15 mouse cellular contexts compared by ENCODE assay signal in the genomic region with DNA sequence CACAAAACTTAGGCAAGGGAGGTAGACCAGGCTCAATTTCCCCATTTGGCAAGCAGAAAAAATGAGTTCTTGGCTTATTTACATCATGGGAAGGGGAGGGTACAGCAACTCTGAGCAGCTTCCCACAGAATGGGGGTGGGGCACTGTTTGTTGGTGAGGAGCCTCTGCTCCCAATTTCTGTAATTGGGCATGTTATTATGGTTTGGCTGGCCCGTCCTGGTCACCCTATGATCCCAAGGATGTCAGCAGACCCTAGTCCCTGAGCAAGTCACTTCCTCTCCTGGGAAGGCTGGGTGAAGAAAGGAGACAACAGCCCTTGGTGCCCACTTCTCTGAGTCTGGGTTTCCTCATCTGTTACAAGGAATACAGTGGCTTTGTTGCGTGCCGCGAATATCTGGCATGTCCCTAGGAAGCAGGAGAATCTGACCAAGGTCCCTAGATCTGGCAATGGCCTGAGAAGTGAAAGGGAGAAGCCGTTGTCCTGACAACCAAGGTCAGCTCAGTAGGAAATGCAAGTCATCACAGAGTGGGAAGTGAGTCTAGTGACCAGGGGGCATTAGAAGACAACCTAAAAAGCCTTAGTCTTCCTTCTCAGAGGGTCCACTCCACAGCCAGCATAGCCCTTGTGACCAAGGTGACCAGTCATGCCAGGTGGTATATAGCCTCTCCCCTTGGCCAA. TPM values are rescaled to one million over a fixed set of nuclear protein-coding genes. Genes with fewer than 3 reads are reported as not detected.
DNase-seq lines count a peak whose midpoint lies in the region; ATAC-seq and TF ChIP-seq lines count a peak whose summit lies in the region.
"Had no signal": no experiment of that assay in that cellular context is flagged by ENCODE, and none has a peak within 500 bp of the region (broad histone marks: within the 10 kb centered on the region; RNA-seq: fewer than 3 reads in every experiment).

No protein-coding gene starts in this region.

- ATAC-seq in kidney, postnatal 0 days (replicated peaks; ENCODE audit: low FRiP score, low read depth), result no peak
- no peak for ATAC-seq in inflammation-experienced regulatory T-cells, adult 6 months
- ATAC-seq in forebrain, embryonic 15.5 days (replicated peaks), result no peak
- ATAC-seq: forebrain, postnatal 0 days had no signal

- no peak for DNase-seq in kidney, postnatal 0 days (ENCODE audit: low spot score)
- DNase-seq in kidney, postnatal 14 days, result no peak
- DNase-seq in adrenal gland, adult 2 months, result peak; percentile 85
- DNase-seq in lung, postnatal 36 days, result peak; percentile 67
- no peak for DNase-seq in gastrocnemius, adult 8-10 months (ENCODE audit: low spot score in 2 of 2)
- DNase-seq: cerebellum, adult 11-12 months; forebrain, postnatal 0 days; spleen, adult 18-20 months had no signal

- H3K4me2 ChIP-seq in kidney, postnatal 0 days (ENCODE audit: low read length), result peak overlapping the region; percentile 13; the same call in 1 of the 2 replicates
- no peak overlapping the region for H3K4me2 ChIP-seq in forebrain, embryonic 15.5 days (replicated peaks)
- H3K4me2 ChIP-seq: heart, embryonic 13.5 days; midbrain, embryonic 11.5 days had no signal

- H3K27ac ChIP-seq in kidney, postnatal 0 days, result peak overlapping the region; percentile 56; the same call in 1 of the 2 replicates
- H3K27ac ChIP-seq in embryonic fibroblast, embryonic 13.5 days (ENCODE audit: insufficient read depth, low read length), result peak overlapping the region; percentile 29
- no peak overlapping the region for H3K27ac ChIP-seq in forebrain, embryonic 15.5 days (replicated peaks)
- H3K27ac ChIP-seq: embryonic facial prominence, embryonic 10.5 days; heart, embryonic 13.5 days had no signal

- no peak for TF ChIP-seq CTCF in kidney, postnatal 0 days (IDR thresholded peaks at IDR 0.05; ENCODE audit: low read depth)
- no peak for TF ChIP-seq CTCF in embryonic fibroblast, embryonic 13.5 days (IDR thresholded peaks at IDR 0.05; ENCODE audit: borderline replicate concordance, insufficient read depth, low read length)

- WGBS in kidney, postnatal 0 days, result 58% methylated on average over 5 of the region's 5 CpGs
- 74% methylated on average over 5 of the region's 5 CpGs for WGBS in forebrain, embryonic 15.5 days

- H3K9me3 ChIP-seq in kidney, postnatal 0 days (replicated peaks; ENCODE audit: low read length), result no peaks in the 10 kb centered on the region
- H3K9me3 ChIP-seq in forebrain, embryonic 15.5 days, result no peaks in the 10 kb centered on the region
- H3K9me3 ChIP-seq: heart, embryonic 13.5 days had no signal

- no peaks in the 10 kb centered on the region for H3K36me3 ChIP-seq in kidney, postnatal 0 days (ENCODE audit: insufficient read depth, low read length)
- no peaks in the 10 kb centered on the region for H3K36me3 ChIP-seq in forebrain, embryonic 15.5 days
- H3K36me3 ChIP-seq: embryonic facial prominence, embryonic 10.5 days; heart, embryonic 13.5 days had no signal

- H3K4me1 ChIP-seq in kidney, postnatal 0 days (replicated peaks; ENCODE audit: insufficient read depth, low read length), result peaks cover 19% of the 10 kb centered on the region
- H3K4me1 ChIP-seq in embryonic fibroblast, embryonic 13.5 days (ENCODE audit: control insufficient read depth, insufficient read depth, low read length), result no peaks in the 10 kb centered on the region; the same call in 1 of the 2 replicates
- H3K4me1 ChIP-seq in forebrain, embryonic 15.5 days, result peaks cover 8% of the 10 kb centered on the region

- TF ChIP-seq POLR2A in embryonic fibroblast, embryonic 13.5 days (IDR thresholded peaks at IDR 0.05; ENCODE audit: low read depth, low read length), result no peak

- no peak overlapping the region for H3K9ac ChIP-seq in kidney, postnatal 0 days (ENCODE audit: low read depth, low read length)
- no peak overlapping the region for H3K9ac ChIP-seq in forebrain, embryonic 15.5 days (replicated peaks)
- H3K9ac ChIP-seq: forebrain, postnatal 0 days; heart, embryonic 13.5 days had no signal

- no peak overlapping the region for H3K4me3 ChIP-seq in kidney, postnatal 0 days (replicated peaks; ENCODE audit: low read depth, low read length)
- no peak overlapping the region for H3K4me3 ChIP-seq in embryonic fibroblast, embryonic 13.5 days (ENCODE audit: insufficient read depth, low read length)
- no peak overlapping the region for H3K4me3 ChIP-seq in forebrain, embryonic 15.5 days
- H3K4me3 ChIP-seq: embryonic facial prominence, embryonic 10.5 days; heart, embryonic 13.5 days had no signal

- no peaks in the 10 kb centered on the region for H3K27me3 ChIP-seq in kidney, postnatal 0 days (ENCODE audit: insufficient read depth, low read length)
- peaks cover 27% of the 10 kb centered on the region for H3K27me3 ChIP-seq in forebrain, embryonic 15.5 days

RNA-seq across cellular contexts. Expression of gene Tnfaip2, which starts 4.9 kb away (rescaled TPM):
- 34.8 and 46.7 TPM in 2 replicates for polyA plus RNA-seq in kidney, postnatal 0 days (2015; fragmentation: Nextera tagmentation; extraction: Ambion mirVana)
- total RNA-seq in adrenal gland, adult 2 months (2021), result 10 to 100 TPM; 12.2 to 19.5 TPM
- 15.8 and 22.7 TPM in 2 replicates for polyA plus RNA-seq in adrenal gland, adult 2 months (2012; rRNA removed)
- polyA plus RNA-seq in embryonic fibroblast, embryonic 13.5 days (2011; ENCODE audit: insufficient read length, low read depth, missing spikeins), result 46.5 and 58.6 TPM in 2 replicates
- polyA plus RNA-seq in inflammation-experienced regulatory T-cells, adult 6 months (2017; shearing (Covaris generic)), result not detected
- 0.51 and 1.1 TPM in 2 replicates for polyA plus RNA-seq in forebrain, embryonic 15.5 days (2015; fragmentation: Nextera tagmentation; extraction: Ambion mirVana)
- 10 to 100 TPM; 17.0 to 41.0 (median 32.6) TPM for total RNA-seq in gastrocnemius, adult 8-10 months (2022)

RNA-seq across cellular contexts. Expression of gene Exoc3l4, which starts 20.5 kb away (rescaled TPM):
- 25.4 and 25.9 TPM in 2 replicates for polyA plus RNA-seq in kidney, postnatal 0 days (2015; fragmentation: Nextera tagmentation; extraction: Ambion mirVana)
- 1 to 10 TPM; 4.7 to 7.7 TPM for total RNA-seq in adrenal gland, adult 2 months (2021)
- polyA plus RNA-seq in adrenal gland, adult 2 months (2012; rRNA removed), result 12.7 and 13.9 TPM in 2 replicates
- 6.2 and 6.4 TPM in 2 replicates for polyA plus RNA-seq in embryonic fibroblast, embryonic 13.5 days (2011; ENCODE audit: insufficient read length, low read depth, missing spikeins)
- not detected for polyA plus RNA-seq in inflammation-experienced regulatory T-cells, adult 6 months (2017; shearing (Covaris generic))
- polyA plus RNA-seq in forebrain, embryonic 15.5 days (2015; fragmentation: Nextera tagmentation; extraction: Ambion mirVana), result 1.7 and 2.0 TPM in 2 replicates
- total RNA-seq in gastrocnemius, adult 8-10 months (2022), result 1 to 10 TPM in 3 of 4 experiments, under 1 TPM in 1; 0.72 to 3.2 (median 2.7) TPM

RNA-seq across cellular contexts. Expression of gene Lbhd2, which starts 30.8 kb away (rescaled TPM):
- 12.6 and 14.3 TPM in 2 replicates for polyA plus RNA-seq in kidney, postnatal 0 days (2015; fragmentation: Nextera tagmentation; extraction: Ambion mirVana)
- total RNA-seq in adrenal gland, adult 2 months (2021), result under 1 TPM; 0.46 to 0.48 TPM
- 0.17 and 0.30 TPM in 2 replicates for polyA plus RNA-seq in adrenal gland, adult 2 months (2012; rRNA removed)
- not detected in 2 replicates for polyA plus RNA-seq in embryonic fibroblast, embryonic 13.5 days (2011; ENCODE audit: insufficient read length, low read depth, missing spikeins)
- 1 to 10 TPM in 1 of 3 experiments, not detected in 2; 3.5 TPM for polyA plus RNA-seq in inflammation-experienced regulatory T-cells, adult 6 months (2017; shearing (Covaris generic))
- polyA plus RNA-seq in forebrain, embryonic 15.5 days (2015; fragmentation: Nextera tagmentation; extraction: Ambion mirVana), result 1.6 and 2.2 TPM in 2 replicates
- not detected for total RNA-seq in gastrocnemius, adult 8-10 months (2022)
- total RNA-seq: CH12.LX had no signal
- polyA plus RNA-seq: embryonic facial prominence, embryonic 10.5 days; midbrain, embryonic 11.5 days had no signal

RNA-seq across cellular contexts. Expression of gene Gm266, which starts 48.3 kb away (rescaled TPM):
- 97.1 and 109 TPM in 2 replicates for polyA plus RNA-seq in kidney, postnatal 0 days (2015; fragmentation: Nextera tagmentation; extraction: Ambion mirVana)
- under 1 TPM in 1 of 2 experiments, not detected in 1; 0.23 TPM for total RNA-seq in adrenal gland, adult 2 months (2021)
- polyA plus RNA-seq in adrenal gland, adult 2 months (2012; rRNA removed), result 0.10 and 1.2 TPM in 2 replicates
- 0.72 TPM in 1 of 2 replicates, not detected in the other for polyA plus RNA-seq in embryonic fibroblast, embryonic 13.5 days (2011; ENCODE audit: insufficient read length, low read depth, missing spikeins)
- not detected for polyA plus RNA-seq in inflammation-experienced regulatory T-cells, adult 6 months (2017; shearing (Covaris generic))
- polyA plus RNA-seq in forebrain, embryonic 15.5 days (2015; fragmentation: Nextera tagmentation; extraction: Ambion mirVana), result 0.55 and 0.79 TPM in 2 replicates
- total RNA-seq in gastrocnemius, adult 8-10 months (2022), result under 1 TPM in 3 of 4 experiments, not detected in 1; 0.27 to 0.34 (median 0.31) TPM
- total RNA-seq: CH12.LX had no signal

RNA-seq across cellular contexts. Expression of gene Cdc42bpb, which starts 59.8 kb away (rescaled TPM):
- 27.7 and 31.6 TPM in 2 replicates for polyA plus RNA-seq in kidney, postnatal 0 days (2015; fragmentation: Nextera tagmentation; extraction: Ambion mirVana)
- 100 to 1,000 TPM; 119 to 120 TPM for total RNA-seq in adrenal gland, adult 2 months (2021)
- polyA plus RNA-seq in adrenal gland, adult 2 months (2012; rRNA removed), result 339 and 354 TPM in 2 replicates
- 60.0 and 71.1 TPM in 2 replicates for polyA plus RNA-seq in embryonic fibroblast, embryonic 13.5 days (2011; ENCODE audit: insufficient read length, low read depth, missing spikeins)
- 1 to 10 TPM in 1 of 3 experiments, under 1 TPM in 2; 0.19 to 1.3 (median 0.67) TPM for polyA plus RNA-seq in inflammation-experienced regulatory T-cells, adult 6 months (2017; shearing (Covaris generic))
- 33.9 and 35.5 TPM in 2 replicates for polyA plus RNA-seq in forebrain, embryonic 15.5 days (2015; fragmentation: Nextera tagmentation; extraction: Ambion mirVana)
- total RNA-seq in gastrocnemius, adult 8-10 months (2022), result 10 to 100 TPM; 13.7 to 18.7 (median 14.9) TPM

Comparison
In these comparisons a context has a peak if more than half of its experiments do, and no peak if none do; other contexts are left out.
1. DNase-seq: peak in adrenal gland, adult 2 months (single experiment) and lung, postnatal 36 days (single experiment); none in kidney, postnatal 0 days (single experiment), kidney, postnatal 14 days (single experiment) and gastrocnemius, adult 8-10 months (0 of 2).